Mouse (Mus musculus) ovary, adult 2 months (tissue): ENCODE data around the gene Vmn1r221. TPM values are rescaled to one million over a fixed set of nuclear protein-coding genes. Genes with fewer than 3 reads are reported as not detected.

ENCODE experiments used
- polyA plus RNA-seq: library from polyadenylated mRNA; depleted of rRNA; stranded (reverse); fragments of >200 nt; gene quantifications from 2 replicates; pipeline ENCODE4 v1.2.3, GENCODE M21; 2012; rRNA removed

Gene Vmn1r221
- polyA plus RNA-seq = not detected in 2 replicates

GRCm38 (mm10) chr13:23213827-23214226, at the start of gene Vmn1r221:
TSS of gene Vmn1r221 (plus strand) at chr13:23214127.

DNA sequence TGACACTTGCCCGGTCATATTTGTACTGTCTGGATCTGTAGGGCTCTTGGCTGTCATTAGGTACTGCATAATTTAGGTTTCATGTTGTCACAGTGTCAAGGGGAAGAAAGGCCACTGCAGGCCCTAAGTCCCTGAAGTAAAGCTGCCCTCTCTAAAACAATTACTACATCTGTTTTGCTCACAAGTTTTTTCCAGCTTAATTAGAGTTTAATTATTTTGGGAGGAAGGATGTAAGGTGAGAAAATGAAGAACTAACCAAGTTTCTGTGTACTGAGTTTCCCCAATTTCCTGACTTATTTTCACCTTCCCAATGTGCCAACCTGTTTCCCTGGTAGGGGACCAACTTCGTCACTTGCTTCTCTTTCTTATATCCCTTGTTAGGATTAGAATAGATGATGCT, 26.1 kb upstream of the Vmn1r221 start, which contains the start of gene Vmn1r220:
Vmn1r220 (minus strand) TSS at position 101 of the 400 bp plus-strand sequence.

GRCm38 (mm10) chr13:23235847-23236246, 21.9 kb downstream of the Vmn1r221 start, which contains the start of gene Vmn1r222:
TSS of gene Vmn1r222 (minus strand) at chr13:23235947.

DNA sequence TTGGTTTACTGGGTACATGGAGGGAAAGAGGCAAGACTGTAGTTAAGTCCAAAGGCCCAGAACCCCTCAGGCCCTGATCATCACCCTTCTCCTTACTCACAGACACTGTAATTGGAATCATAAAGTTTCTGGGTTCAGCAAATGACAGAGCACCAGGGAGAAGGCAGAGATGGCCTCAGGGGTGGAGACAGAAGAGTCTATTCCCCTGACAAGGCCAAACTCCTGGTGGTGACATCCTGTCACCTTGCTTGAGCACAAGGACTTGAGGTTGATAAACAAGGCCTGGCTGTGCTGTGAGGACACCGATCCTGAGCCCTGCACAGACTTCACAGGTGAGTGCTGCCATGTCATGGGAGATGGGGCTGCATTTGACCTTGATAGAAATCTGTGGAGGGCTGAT, 32.9 kb downstream of the Vmn1r221 start, which contains the start of gene Vmn1r223:
Vmn1r223 (plus strand) TSS at position 301 of the 400 bp plus-strand sequence.

Other genes with a start within 250 kb of the Vmn1r221 start
- not detected in 2 replicates for gene Vmn1r213, start 206.5 kb upstream of the Vmn1r221 start, polyA plus RNA-seq
- not detected in 2 replicates for gene Vmn1r214, start 183.7 kb upstream of the Vmn1r221 start, polyA plus RNA-seq
- not detected in 2 replicates for gene Vmn1r215, start 146.1 kb upstream of the Vmn1r221 start, polyA plus RNA-seq
- not detected in 2 replicates for gene Vmn1r217, start 95.9 kb upstream of the Vmn1r221 start, polyA plus RNA-seq
- gene Vmn1r218, start 81.0 kb upstream of the Vmn1r221 start, polyA plus RNA-seq = not detected in 2 replicates
- not detected in 2 replicates for gene Vmn1r219, start 54.8 kb upstream of the Vmn1r221 start, polyA plus RNA-seq
- not detected in 2 replicates for gene Vmn1r220, start 26.2 kb upstream of the Vmn1r221 start, polyA plus RNA-seq
- gene Vmn1r222, start 21.8 kb downstream of the Vmn1r221 start, polyA plus RNA-seq = not detected in 2 replicates
- not detected in 2 replicates for gene Vmn1r223, start 33.0 kb downstream of the Vmn1r221 start, polyA plus RNA-seq
- gene Zfp322a, start 155.1 kb downstream of the Vmn1r221 start, polyA plus RNA-seq = 0.86 and 1.1 TPM in 2 replicates
- 2.5 and 3.4 TPM in 2 replicates for gene Abt1, start 209.7 kb downstream of the Vmn1r221 start, polyA plus RNA-seq